Mouse (Mus musculus): Measurements from ENCODE around the gene D230025D16Rik. TPM values are rescaled to one million over a fixed set of nuclear protein-coding genes. Genes with fewer than 3 reads are reported as not detected.
"Not testable (repeated sequence)": the region's sequence is repeated elsewhere in the genome, so short reads cannot be mapped to it uniquely, and the experiment has no call there.

D230025D16Rik gene
- polyA plus RNA-seq, 1 experiment from 2014 or later, result 29.2 TPM

DNA sequence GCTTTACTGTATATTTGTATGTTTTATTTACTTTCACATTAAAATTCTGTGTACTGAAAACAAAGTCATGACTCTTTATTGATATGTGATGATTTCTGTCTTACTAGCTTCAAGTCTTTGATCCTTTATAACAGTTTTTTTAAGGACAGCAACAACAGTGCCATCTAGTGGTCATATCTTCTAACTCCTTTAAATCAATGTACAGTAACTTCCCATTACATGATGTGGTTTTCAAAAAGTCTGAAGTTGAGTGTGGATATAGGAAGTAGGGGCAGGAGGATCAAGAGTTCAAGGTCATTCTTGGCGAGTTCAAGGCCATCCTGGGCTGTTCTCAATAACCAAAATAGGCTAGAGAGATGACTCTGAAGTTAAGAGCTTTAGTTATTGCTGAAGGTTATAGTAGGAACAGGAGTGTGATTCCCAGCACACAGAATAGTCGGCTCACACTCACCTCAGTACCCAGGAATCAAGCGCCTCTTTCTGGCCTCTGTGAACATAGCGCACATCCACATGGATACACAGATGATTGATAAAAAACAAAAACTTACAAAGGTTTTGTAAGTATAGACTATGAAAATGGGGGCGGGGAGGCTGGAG lies 6.9 kb upstream of the D230025D16Rik start:
- peak; percentile 68; the same call in 1 of the 2 replicates for ATAC-seq (ENCODE audit: low FRiP score, low read depth)
- Histone ChIP-seq H3K36me3 (no peaks in the 10 kb centered on the region), H3K27ac (replicated peaks) (no peak overlapping the region), H3K27me3 (no peaks in the 10 kb centered on the region), H3K4me3 (no peak overlapping the region), H3K9ac (no peak overlapping the region), H3K4me1 (replicated peaks) (no peaks in the 10 kb centered on the region), H3K9me3 (no peaks in the 10 kb centered on the region), H3K4me2 (no peak overlapping the region)
- 86% methylated on average over 5 of the region's 5 CpGs for WGBS

DNA sequence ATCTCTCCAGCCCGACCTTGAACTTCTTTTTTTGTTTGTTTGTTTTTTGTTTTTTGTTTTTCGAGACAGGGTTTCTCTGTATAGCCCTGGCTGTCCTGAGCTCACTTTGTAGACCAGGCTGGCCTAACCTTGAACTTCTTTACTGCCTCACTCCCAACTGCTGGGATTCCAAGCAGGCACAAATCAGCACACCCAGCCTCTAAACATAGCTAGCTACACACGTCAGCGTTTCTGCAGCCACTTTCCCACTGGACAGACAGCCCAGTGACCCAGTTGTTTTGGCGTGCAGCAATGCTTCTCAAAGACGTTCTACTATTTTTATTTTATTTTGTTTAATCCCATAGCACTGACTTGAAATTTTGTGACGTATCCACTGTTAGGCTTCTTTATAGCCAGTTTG lies 1.1 kb upstream of the D230025D16Rik start:
- ATAC-seq (ENCODE audit: low FRiP score, low read depth), result no peak
- H3K4me3 ChIP-seq, result no peak overlapping the region
- H3K9me3 ChIP-seq, result no peaks in the 10 kb centered on the region
- H3K4me1 ChIP-seq (replicated peaks), result peaks cover 24% of the 10 kb centered on the region
- H3K4me2 ChIP-seq, result peak overlapping the region; percentile 92; the same call in 1 of the 2 replicates
- 82% methylated on average over 7 of the region's 7 CpGs for WGBS
- no peaks in the 10 kb centered on the region for H3K36me3 ChIP-seq
- peak overlapping the region; percentile 61; the same call in 1 of the 2 replicates for H3K9ac ChIP-seq
- H3K27ac ChIP-seq (replicated peaks), result peak overlapping the region; percentile 86; the same call in 1 of the 2 replicates
- no peaks in the 10 kb centered on the region for H3K27me3 ChIP-seq

DNA sequence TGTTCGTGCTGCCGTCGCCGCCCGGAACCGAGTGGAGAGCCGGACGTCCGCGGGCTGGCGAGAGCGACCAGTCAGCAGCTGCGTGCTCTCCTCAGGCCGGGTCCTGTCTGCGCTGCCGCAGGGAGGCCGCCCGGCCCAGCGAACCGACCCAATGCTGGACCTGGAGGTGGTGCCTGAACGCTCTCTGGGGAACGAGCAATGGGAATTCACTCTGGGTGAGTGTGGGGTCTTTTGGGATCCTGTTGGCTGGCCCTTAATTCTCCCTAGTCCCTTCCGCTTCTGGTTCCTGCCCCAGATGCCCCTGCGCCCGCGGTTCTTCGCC lies 288 bp downstream of the D230025D16Rik start:
- H3K27ac ChIP-seq (replicated peaks), result peak overlapping the region; percentile 86
- no peak; the same call in 1 of the 2 replicates for ATAC-seq (ENCODE audit: low FRiP score, low read depth)
- no peaks in the 10 kb centered on the region for H3K9me3 ChIP-seq
- peak overlapping the region; percentile 91 for H3K4me3 ChIP-seq
- peak overlapping the region; percentile 92 for H3K4me2 ChIP-seq
- H3K9ac ChIP-seq, result peak overlapping the region; percentile 91
- H3K27me3 ChIP-seq, result no peaks in the 10 kb centered on the region
- no peaks in the 10 kb centered on the region for H3K36me3 ChIP-seq
- H3K4me1 ChIP-seq (replicated peaks), result peaks cover 24% of the 10 kb centered on the region
- WGBS, result 0% methylated on average over 27 of the region's 27 CpGs

DNA sequence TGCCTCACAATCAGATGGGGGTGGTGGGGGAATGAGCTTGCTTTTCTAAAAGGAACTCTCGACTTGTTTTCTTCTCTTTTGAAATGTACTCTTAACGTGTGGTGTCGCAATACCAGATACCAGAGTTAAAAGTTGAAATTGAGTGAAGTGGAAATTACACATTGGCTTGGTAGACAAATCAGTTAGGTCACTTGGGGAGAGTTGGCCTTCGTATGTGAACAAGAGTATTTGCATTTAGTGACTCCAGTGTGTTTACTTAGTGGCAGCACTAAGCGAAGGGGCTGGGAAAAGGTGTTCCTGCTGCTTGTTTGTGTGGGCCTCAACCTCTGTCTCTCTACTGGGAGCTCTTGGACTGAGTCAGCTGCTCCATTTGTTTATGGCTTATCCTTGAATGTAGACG lies 972 bp downstream of the D230025D16Rik start:
- 43% methylated on average over 6 of the region's 6 CpGs for WGBS
- H3K9ac ChIP-seq, result peak overlapping the region; percentile 91
- H3K9me3 ChIP-seq, result no peaks in the 10 kb centered on the region
- peak overlapping the region; percentile 91 for H3K4me3 ChIP-seq
- ATAC-seq (ENCODE audit: low FRiP score, low read depth), result no peak
- peak overlapping the region; percentile 92 for H3K4me2 ChIP-seq
- no peaks in the 10 kb centered on the region for H3K36me3 ChIP-seq
- H3K27ac ChIP-seq (replicated peaks), result no peak overlapping the region
- no peaks in the 10 kb centered on the region for H3K27me3 ChIP-seq
- peaks cover 24% of the 10 kb centered on the region for H3K4me1 ChIP-seq (replicated peaks)

DNA sequence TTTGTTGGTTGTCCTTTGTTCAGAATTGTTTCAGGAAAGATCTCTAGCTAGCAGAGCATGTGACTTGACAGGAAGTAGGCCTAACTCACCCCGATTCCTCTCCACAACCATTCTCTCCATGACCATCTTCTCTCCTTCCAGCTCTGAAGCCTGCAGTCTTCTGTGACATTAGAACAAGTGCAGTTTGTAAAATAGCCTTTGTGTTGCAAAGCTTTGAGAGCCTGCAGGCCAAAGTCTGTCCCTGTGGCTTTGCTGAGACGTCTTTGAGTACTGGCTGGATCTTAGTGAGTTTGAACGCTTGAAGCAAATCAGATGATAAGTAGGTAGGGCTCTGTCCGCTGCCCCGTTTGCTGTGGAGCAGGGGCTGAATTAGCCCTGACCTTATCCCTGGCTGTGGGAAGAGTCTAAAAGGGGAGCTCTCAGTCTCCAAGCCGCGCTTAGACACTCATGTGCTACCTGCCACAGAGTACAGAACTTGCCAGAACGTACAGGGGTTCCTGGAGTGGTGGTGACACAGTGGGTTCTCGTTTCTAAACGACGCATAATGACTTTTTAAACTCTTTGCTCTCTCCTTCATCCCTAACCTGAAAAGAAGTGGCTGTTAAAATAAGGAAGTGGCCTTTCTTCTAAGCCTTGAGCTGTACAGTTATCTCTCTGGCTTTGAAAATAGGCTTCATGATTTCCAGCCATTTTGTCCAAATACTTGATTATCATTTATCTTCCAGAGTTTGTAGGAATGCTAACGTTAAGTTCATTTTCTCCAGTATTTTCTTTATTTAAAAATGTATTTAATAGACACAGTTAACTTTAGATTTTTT lies 6.8 kb downstream of the D230025D16Rik start:
- Histone ChIP-seq H3K4me1 (replicated peaks) (peaks cover 3% of the 10 kb centered on the region; the same call in 1 of the 2 replicates), H3K27ac (replicated peaks) (no peak overlapping the region), H3K9me3 (no peaks in the 10 kb centered on the region), H3K4me2 (no peak overlapping the region), H3K4me3 (no peak overlapping the region), H3K9ac (no peak overlapping the region), H3K36me3 (peaks cover 6% of the 10 kb centered on the region), H3K27me3 (no peaks in the 10 kb centered on the region)
- ATAC-seq (ENCODE audit: low FRiP score, low read depth), result no peak
- 89% methylated on average over 12 of the region's 12 CpGs for WGBS

DNA sequence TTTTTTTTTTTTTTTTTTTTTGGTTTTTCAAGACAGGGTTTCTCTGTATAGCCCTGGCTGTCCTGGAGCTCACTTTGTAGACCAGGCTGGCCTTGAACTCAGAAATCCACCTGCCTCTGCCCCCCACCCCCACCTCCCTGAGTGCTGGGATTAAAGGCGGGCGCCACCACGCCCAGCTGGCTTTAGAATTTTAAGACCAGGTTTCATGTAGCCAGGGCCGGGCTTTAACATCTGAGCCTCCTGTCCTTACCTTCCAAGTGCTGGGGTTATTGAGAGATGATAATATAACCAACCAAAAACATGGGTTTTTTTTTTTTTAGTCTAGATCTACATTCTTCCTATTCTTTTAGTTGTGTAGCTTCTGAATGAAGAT lies 7.4 kb downstream of the D230025D16Rik start:
- H3K9me3 ChIP-seq; H3K36me3 ChIP-seq; H3K27me3 ChIP-seq; H3K4me2 ChIP-seq; H3K4me1 ChIP-seq (replicated peaks); H3K27ac ChIP-seq (replicated peaks); H3K4me3 ChIP-seq; ATAC-seq (ENCODE audit: low FRiP score, low read depth); H3K9ac ChIP-seq: not testable (repeated sequence)
- 95% methylated on average over 4 of the region's 4 CpGs for WGBS

DNA sequence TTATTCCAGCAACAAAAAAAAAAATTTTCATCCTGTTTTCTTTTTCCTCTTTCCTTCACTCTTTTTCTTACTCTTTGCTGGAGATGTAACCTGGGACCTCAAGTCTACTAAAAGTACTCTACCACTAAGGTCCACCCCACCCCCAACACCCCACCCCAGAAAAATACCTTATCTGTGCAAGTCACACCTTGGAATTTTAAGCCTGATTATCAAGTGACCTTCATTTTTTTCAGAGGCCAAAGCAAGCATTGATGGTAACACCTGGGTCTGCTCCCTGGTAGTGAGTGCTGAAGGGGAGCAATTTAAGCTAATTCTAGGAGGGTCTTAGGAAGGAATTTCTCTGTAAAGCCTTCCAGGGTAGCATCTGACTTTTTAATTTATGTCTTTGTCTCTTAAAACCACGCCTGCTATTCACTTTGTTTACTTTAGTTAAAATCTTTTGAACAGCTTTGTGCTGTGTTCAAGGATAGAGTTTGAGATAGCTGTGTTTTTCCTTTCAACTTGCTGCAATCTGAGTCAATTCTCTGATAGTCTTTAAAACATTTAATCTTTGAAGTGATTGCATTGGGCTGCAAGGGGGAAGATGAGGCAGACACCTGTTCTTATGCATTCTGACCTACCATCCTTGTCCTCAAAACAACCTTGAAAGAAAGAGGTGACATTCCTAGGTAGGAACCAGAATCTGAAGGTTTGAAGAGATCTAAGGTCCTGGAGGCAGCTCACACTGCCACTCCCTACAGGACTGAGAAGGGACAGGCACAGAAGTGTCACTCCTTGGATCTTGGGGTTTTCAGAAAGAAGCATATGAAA lies 8.4 kb downstream of the D230025D16Rik start:
- no peaks in the 10 kb centered on the region for H3K9me3 ChIP-seq
- no peak overlapping the region for H3K27ac ChIP-seq (replicated peaks)
- H3K4me3 ChIP-seq, result no peak overlapping the region
- H3K27me3 ChIP-seq, result no peaks in the 10 kb centered on the region
- H3K4me1 ChIP-seq (replicated peaks), result no peaks in the 10 kb centered on the region
- ATAC-seq (ENCODE audit: low FRiP score, low read depth), result no peak
- H3K4me2 ChIP-seq, result no peak overlapping the region
- no peak overlapping the region for H3K9ac ChIP-seq
- peaks cover 6% of the 10 kb centered on the region for H3K36me3 ChIP-seq
- WGBS, result 79% methylated on average over 1 of the region's 1 CpGs

DNA sequence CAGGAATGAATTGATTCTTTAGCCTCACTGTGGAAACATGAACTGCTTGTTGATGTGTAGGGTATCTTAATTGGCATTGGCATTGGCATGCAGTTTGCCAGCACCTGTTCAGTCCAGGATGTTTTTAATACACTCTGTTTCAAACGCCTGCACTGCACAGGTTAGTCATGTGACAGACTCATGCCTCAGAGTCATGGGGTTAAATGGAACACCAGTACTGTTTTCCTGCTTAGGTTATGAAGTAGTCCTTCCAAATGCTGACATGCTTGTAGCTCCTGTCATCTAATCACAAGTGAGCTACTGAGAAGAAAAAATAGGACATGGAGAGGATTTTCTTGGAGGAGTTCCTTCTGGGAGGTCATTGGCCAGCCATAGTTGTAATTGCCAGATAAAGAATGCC lies 10.3 kb downstream of the D230025D16Rik start:
- Histone ChIP-seq H3K4me1 (replicated peaks) (no peaks in the 10 kb centered on the region), H3K36me3 (peaks cover 22% of the 10 kb centered on the region), H3K9me3 (no peaks in the 10 kb centered on the region), H3K27ac (replicated peaks) (no peak overlapping the region), H3K9ac (no peak overlapping the region), H3K4me3 (no peak overlapping the region), H3K27me3 (no peaks in the 10 kb centered on the region), H3K4me2 (no peak overlapping the region)
- no peak for ATAC-seq (ENCODE audit: low FRiP score, low read depth)
- 93% methylated on average over 1 of the region's 1 CpGs for WGBS

DNA sequence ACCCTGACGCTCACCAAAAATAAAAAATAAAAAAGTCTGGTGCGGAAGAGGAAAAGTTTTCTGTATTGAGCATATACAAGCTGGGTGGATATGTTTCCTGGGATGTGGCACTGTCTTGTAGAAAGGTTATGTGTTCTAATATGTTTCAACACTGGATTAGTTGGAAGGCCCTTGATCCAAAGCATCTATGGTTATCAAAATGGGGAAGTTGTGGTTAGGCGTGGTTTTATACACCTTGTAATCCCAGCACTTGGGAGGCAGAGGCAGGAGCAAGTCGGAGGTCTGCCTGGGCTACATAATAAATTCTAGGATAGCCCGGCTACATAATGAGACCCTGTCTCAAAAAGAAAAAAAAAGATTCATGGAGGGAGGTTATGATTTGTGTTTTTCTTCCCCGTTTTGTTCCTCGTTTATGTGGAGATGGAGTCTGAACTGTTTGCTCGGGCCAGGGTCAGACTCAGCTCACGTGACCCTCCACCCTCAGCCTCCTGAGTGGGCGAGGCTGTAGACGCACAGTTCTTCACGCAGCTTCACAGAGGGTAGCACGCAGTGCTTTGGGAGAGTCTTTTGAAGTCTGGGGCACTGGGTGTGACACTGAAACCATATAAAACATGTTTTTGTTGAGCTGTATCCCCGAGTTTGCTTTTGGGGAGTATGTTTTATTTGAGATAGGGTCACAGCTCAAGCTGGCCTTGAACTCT lies 12.6 kb downstream of the D230025D16Rik start:
- Histone ChIP-seq H3K4me2 (no peak overlapping the region), H3K9me3 (no peaks in the 10 kb centered on the region), H3K4me1 (replicated peaks) (no peaks in the 10 kb centered on the region), H3K27me3 (no peaks in the 10 kb centered on the region), H3K9ac (no peak overlapping the region), H3K4me3 (no peak overlapping the region), H3K36me3 (peaks cover 41% of the 10 kb centered on the region), H3K27ac (replicated peaks) (no peak overlapping the region)
- WGBS, result 91% methylated on average over 14 of the region's 14 CpGs
- ATAC-seq (ENCODE audit: low FRiP score, low read depth), result no peak

DNA sequence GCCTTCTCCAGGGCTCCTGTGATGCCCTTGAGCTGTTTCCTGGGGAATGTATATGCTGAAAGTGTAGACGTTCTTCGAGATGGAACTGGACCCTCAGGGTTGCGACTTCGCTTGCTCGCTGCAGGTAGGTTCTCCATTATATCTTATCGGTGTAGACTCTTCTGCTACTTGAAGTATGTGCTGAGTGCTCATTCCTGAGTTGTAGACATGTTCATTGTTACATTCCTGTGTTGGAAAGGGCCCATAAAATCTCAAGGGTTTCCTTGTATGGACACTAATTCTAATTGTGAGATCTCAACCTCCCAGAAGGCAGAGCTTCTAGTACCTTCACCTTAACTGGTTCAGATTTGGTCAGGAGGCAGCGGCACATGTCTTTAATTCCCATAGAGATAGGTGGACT lies 16.1 kb downstream of the D230025D16Rik start:
- no peaks in the 10 kb centered on the region for H3K9me3 ChIP-seq
- H3K36me3 ChIP-seq, result peaks cover 38% of the 10 kb centered on the region
- no peak overlapping the region for H3K4me2 ChIP-seq
- H3K9ac ChIP-seq, result no peak overlapping the region
- no peak overlapping the region for H3K4me3 ChIP-seq
- ATAC-seq (ENCODE audit: low FRiP score, low read depth), result no peak
- 96% methylated on average over 7 of the region's 7 CpGs for WGBS
- H3K4me1 ChIP-seq (replicated peaks), result no peaks in the 10 kb centered on the region
- H3K27ac ChIP-seq (replicated peaks), result no peak overlapping the region
- H3K27me3 ChIP-seq, result no peaks in the 10 kb centered on the region

DNA sequence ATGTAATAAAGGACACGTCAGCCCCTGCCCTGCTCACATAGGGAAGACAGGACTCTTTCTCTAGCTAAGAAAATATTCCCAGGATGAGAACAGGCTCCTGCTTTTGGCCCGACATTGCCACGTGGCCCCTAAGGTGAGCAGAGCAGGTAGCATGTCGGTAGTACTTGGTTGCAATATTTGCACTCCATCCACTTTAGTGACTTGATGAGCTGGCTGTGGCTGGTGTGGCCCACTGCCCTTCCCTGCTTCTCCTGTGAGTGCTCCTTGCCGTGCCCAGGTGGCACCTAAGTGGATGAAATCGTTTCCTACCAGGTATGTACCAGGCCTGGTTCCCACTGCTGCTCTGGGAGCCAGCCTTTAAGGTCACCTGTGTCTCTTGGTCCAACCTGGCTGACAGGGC lies 27.0 kb downstream of the D230025D16Rik start:
- H3K9ac ChIP-seq, result no peak overlapping the region
- ATAC-seq (ENCODE audit: low FRiP score, low read depth), result no peak
- WGBS, result 90% methylated on average over 6 of the region's 6 CpGs
- H3K27me3 ChIP-seq, result peaks cover 19% of the 10 kb centered on the region
- no peak overlapping the region for H3K4me2 ChIP-seq
- peaks cover 33% of the 10 kb centered on the region for H3K36me3 ChIP-seq
- no peak overlapping the region for H3K4me3 ChIP-seq
- H3K27ac ChIP-seq (replicated peaks), result no peak overlapping the region
- H3K9me3 ChIP-seq, result no peaks in the 10 kb centered on the region
- H3K4me1 ChIP-seq (replicated peaks), result peaks cover 19% of the 10 kb centered on the region

All from hindbrain, embryonic 15.5 days (tissue).